Mouse (Mus musculus): ENCODE data around the gene Gmeb2.

DNA sequence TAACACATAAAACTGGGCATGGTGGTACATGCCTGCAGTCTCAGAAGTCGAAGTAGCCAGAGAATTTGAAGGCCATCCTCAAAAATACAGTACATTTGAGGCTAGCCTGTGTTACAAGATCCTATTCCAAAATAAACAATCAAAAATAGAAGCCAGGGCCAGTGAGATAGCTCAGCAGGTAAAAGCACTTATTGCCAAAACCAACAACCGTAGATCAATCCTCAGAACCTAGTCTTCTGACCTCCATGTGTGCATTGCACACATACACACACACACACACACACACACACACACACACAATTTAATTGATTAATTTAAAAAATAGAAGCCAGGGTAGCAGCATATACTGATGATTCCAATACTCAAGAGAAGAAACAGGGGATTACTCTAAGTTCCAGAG is 21.0 kb downstream of the Gmeb2 start:
- TF ChIP-seq CTCF (IDR thresholded peaks at IDR 0.05; ENCODE audit: insufficient read depth, low read length) (no peak), POLR2A (IDR thresholded peaks at IDR 0.05; ENCODE audit: borderline replicate concordance, extremely low read depth, low read depth, low read length) (no peak)
